Mouse (Mus musculus) CD4-positive, CD25-positive, alpha-beta regulatory T cell, adult 2 months (primary cell): ENCODE measurements around the gene Fam149a.
"Not testable (repeated sequence)": the region's sequence is repeated elsewhere in the genome, so short reads cannot be mapped to it uniquely, and the experiment has no call there.

Experiments used
- DNase-seq: peaks from one replicate; pipeline ENCODE4 v3.0.0-alpha.2; 2012; ENCODE audit warnings: low read depth, low spot score

Fam149a gene

DNA sequence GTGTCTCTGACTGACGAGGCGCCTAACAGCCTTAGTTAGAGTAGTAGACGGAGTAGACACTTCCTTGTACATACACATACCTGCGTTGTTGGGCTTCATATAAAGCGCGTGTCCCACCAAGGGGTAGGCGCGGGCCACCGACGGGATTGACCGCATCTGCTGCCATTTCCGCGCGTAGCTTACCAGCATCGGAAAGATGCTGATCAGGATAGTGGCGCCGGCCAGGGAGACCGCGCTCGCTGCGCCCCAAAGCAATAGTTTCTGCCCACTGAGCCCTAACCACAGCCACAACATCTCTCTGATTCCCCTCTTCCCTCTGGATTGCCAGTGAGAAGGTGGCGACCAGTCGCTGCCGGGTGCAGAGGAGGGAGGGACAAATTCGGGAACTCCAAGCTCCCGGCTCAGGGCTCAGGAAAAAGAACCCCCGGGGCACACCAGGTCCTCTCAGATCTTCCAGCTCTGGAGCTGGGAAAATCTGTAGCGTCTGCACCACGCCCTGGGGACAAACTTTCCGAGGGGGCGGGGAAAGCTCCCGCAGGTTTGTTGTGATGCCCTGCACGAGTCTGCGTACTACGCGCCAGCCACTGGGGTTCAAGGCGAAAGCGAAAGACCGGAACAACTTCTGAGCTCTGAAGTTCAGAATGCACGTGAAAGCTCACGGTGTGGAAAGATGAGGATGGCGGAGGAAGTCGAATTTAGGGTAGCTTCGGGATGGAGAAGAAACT lies 49.2 kb downstream of the Fam149a start, which contains the start of gene Cyp4v3:
Gene Cyp4v3, minus strand, starts transcription at position 532 of the 725 bp plus-strand sequence.
- peak; percentile 86 for DNase-seq

DNA sequence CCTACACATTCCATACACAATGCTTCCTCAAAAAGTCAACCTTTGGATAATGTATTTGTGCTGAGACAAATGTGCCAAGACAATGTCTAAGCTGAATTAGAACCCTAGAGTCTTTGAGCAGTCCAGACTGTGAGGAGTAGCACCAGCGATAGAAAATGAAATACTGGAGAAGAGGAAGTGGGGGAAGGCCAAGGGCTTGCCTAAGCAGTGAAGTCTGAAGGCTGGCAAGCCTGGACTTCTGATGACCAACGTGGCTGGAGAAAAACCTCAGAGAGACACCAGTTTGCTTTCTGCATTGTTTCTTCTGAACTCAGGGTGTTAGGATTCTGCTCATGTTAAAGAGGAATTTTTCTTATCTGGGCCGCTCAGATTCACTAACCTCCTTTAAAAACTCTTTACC lies 51.2 kb downstream of the Fam149a start:
- no peak for DNase-seq

DNA sequence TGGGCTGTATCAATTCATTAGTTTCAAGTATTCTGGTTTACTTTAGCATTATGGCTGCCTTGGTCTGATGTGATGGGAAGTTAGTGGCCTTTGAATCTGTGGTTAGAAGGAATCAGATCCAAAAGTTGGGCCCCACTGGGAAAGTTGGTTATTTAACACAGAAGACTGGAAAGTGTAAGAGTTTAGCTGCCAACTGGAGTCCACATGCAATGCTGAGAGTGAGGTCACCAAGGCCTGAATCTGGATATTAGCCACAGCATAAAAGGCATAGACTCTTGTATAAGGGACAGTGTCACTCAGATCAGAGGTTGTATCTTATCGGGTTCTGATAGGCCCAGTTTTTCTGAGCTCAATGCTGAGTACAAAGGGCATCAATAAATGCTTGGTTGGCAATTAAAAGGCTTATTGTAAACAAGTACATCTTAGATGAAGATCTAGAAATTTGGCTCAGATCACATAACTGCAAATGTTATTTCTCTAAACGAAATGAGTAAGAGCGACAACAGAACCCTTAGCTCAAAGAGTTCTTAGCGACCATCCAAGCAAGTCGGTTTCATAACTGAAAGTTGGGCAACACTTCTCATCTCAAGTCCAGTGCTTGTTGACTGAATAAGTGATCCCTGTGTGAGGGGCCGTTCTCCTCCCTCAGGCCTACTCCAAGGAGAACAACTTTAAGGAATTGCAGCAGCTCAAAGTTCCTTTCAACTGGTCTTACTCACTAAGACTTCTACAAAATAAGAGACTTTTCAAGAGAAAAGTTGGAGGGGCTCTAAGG lies 52.7 kb downstream of the Fam149a start:
- no peak for DNase-seq

DNA sequence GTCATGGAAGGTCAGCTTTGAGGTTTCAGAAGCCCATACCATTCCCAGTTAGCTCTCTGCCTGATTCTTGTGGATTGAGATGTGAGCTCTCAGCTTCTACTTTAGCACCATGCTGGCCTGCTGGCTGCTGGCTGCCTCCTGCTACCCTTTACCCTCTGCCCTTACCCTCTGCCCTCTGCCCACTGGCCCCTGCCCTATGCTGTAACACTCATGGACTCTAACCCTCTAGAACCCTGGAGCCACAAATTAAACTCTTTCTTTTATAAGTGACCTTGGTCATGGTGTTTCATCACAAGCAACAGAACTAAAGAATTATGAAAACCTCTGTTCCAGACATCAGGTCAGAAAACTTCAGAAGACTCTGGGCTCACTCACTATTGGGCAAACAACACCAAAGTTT lies 55.0 kb downstream of the Fam149a start:
- DNase-seq: not testable (repeated sequence)

DNA sequence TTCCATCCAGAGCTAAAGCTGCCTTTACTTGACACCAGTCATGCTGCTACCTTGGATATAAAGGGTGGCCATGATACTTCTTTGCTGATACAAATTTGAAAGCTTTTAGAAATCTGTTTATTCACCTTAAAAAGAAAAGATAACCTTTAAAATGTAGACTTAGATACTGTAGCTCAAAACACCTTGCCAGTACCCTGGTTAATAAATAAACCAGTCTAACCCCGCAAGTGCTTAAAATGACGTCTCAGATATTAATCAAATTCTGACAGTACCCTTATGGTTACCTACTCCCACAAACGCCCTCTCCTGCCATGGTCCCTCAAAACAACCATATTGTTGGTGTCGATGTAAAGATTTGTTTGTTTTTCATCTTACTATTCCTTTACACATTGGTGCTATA lies 57.9 kb downstream of the Fam149a start:
- no peak for DNase-seq

DNA sequence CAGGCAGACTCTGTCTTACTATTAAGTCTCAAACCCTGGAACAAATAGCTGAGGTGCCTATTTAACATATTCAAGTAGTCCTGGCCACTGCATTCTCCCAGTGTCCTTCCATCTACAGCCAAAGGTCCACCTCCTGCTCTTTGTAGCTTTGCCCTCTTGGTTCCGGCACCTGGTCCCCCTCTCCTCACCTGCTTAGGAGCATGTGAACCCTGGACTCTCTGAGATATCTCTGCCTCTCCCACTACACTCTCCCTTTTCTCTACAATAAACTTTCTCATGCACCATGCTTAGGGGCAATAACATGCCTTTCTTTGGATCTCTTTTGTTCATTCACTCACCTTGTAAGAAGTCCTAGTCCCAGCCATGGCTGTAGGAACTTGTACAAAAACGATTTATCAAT lies 60.7 kb downstream of the Fam149a start:
- DNase-seq: no peak

DNA sequence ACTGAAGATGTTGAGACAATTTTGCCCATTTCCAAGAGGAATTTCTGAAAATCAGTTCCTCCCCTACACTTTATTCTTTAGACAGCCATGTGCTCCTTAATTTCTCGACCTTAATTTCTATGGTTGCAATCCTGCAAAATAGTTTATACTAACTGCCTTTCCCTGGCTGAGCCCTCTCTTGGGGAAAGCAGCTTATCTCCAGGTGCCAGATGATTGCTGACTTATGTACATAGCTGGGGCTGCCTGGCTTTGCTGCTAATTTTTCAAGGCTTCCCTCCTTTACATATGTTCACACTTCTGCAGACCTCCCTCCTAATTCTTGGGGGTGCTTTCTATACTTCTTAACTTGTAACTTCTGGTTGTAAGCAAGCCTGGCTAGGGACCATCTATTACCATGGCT lies 61.2 kb downstream of the Fam149a start:
- no peak for DNase-seq

DNA sequence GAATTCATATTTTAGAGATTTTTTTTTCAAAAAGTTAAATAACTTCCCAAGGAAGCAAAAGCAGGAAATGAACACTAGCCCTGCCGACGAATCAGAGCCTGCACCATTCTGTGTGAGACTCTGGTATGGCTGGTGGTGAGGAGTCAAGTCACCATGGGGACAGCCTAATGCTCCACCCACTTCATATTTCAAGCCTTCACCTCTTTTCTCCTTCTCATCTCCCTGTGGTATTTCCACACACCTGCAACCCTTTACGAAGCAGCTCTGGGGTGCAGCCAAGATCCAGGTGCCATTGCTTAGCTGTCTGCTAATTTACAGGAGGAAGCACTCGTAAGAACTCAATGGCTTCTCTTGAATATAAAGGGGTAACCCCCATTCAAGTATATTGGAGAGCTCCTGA lies 71.1 kb downstream of the Fam149a start:
- no peak for DNase-seq

DNA sequence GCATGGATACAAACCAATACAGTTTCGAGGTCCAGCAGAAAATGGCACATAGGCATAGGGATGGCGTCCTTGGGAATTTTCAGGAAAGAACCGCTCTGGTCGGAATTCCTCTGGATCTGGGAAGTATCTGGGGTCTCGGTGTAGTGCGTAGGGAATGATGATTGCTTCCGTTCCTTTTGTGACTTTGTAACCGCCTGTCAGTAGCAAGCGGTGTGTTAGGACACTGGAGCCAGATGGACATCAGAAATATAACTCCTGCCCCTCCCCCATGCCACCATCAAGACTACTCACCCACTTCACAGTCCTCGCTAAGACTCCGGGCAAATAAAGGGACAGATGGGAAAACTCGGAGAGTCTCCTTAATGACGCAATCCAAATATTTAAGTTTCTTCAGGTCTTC lies 73.7 kb downstream of the Fam149a start, which contains the start of gene Gm45753:
Gene Gm45753, minus strand, starts transcription at position 101 of the 400 bp plus-strand sequence.
- DNase-seq: no peak

DNA sequence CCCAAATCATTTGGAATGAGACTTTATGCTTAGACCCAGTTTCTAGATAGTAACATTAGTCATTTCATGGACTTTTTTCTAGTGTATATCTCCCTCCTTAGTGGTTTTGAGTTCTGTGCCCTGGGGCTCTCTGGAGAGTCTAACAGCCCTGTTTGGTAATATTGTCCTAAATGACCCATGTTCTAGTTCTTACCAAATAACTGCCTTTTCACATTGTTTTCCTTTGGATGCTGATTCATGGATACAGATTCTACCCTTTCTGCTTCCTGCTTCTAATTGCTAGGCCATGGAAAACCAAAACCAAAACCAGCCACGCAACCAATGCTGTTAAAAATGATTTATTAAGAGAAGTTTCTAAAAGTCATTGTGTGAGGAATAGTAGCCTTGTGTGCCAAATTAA lies 76.6 kb downstream of the Fam149a start:
- DNase-seq: no peak

DNA sequence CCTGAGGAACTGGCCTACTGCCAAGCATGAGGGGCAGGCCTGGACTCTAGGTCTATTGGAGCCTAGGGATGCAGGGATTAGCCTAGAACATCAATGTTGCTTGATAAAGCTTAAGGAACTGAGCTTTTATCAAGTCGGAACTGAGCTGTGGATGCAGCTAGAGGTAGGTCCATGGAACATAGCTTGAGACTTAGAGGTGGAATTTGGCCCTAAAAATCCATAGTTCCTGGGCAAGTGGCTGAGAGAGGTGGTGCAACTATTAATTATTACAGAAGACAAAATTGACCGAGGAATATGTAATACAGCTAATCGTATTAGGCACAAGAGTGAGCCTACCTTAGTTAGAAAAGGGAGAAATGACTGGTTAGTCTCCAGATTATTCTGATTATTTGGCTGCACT lies 77.7 kb downstream of the Fam149a start:
- no peak for DNase-seq

DNA sequence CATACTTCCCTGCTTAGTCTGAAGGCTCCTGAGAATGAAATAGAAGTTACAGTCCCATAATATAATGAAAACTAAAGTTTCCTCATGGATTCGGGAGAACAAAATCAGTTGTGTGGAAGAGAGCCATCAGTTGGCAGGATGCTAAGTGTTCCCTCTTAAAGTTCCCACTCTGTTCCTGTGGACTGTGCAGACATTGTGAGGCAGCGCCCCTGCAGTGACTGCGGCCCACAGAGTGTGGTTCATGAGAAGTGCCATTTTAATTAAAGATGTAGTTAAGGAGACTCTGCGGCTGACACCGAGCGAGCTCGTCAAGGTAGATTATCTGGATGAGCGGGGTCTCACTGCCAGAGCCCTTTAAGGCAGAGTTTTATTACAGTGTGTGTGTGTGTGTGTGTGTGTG lies 79.7 kb downstream of the Fam149a start:
- DNase-seq: no peak

DNA sequence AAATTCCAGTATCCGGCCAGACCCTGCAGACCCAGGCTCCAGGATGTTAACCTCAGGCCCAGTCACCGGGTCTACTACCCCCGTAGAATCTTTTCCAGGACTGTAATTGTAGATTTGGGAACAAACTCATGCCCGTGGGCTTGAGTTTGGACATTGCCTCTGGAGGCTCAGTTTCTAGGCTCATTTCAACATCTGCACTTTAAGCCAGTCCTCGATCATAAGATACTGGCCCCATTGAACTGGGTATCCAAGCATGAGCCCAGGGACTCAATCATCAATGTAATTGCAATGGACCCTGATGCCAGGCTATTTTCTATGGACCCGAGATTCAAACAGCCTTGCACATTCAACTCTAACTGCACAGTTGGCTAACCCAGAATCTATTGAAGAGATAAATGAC lies 86.8 kb downstream of the Fam149a start:
- DNase-seq: no peak

DNA sequence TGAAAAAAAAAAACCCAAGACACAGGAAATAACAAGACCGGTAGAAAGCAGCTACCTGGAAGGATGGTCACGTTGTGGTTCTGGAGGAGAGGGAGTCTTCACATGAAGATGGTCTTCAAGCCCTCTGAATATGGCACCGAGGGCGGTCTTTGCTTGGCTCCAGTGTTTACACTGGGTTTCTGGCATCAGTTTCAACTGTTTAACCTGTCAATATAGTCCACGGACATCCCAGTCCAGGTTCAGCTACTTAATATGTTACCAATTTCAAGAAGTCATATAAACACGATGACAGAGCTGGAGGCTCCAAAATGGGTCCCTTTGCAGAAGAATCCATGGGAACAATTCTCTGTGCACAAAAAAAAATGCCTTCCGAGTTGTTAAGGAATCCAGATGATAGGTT lies 87.4 kb downstream of the Fam149a start, which contains the start of gene Klkb1:
Gene Klkb1, minus strand, starts transcription at position 173 of the 400 bp plus-strand sequence.
- DNase-seq: no peak

DNA sequence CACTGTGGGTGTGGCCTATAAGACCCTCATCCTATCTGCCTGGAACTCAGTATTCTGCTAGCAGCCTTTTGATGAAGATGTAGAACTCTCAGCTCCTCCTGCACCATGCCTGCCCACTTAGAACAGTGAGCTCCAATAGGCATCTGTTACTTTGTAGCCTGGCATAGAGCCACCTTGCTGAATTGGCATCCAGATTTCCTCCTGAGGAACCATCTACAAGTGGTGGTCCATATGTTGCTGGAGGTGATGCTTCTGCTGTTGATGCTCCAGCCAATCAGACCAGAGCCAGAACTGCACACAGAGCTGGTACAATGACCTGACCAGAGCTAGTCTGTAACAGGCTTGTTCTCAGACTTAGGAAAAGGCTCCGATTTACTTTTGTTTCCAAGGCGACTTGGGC lies 90.3 kb downstream of the Fam149a start:
- DNase-seq: no peak
